Mouse (Mus musculus): ENCODE data around the gene Ube2d1.
A peak's percentile ranks its signal among the peaks of the same experiment; 100 is the strongest.

The Ube2d1 gene

DNA sequence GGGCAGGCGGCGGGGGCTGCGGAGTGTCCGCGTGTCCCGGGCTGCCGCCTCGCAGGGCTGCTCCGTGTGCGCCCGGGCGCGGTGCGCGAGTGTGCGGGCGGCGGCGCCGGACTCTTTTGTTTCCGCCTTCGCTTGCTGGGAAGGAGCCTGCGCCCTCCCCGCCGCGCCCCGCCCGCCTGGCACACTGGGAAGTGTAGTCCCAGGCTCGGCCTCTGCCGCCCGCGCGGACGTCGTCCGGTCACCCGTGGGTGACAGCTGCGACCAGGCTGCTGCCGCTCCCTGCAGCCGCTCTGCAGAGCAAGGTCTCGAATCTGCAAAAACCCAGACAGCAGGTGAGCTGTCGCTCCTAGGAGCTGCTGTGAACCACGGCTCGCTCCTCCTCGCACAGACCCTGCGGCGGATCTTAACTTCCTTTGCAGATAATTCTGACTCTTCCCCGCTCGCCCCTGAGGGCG lies at the start of gene Ube2d1:
Gene Ube2d1 (minus strand): TSS at position 137 of the 455 bp plus-strand sequence.
- DNase-seq (ENCODE audit: low spot score in 2 of 2): peak; percentile 73 to 87

DNA sequence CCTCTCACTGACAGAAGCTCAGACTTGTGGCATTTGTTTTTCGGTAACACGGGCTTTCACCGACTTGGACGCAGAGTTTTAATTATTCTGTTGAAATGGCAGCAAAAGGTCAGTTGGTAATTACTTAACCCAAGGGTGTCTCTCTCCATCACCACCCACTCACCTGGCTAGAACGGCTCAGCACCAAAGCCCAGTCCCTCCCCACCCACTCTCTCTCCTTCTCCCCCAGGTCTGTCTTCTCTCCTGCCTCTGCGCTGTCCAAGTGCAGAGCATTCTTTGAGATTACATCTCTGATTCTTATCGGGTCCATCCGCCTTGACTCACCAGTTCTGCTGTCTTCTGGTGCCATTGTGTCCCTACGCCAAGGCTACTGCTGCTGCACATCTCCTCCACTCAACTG lies 47.8 kb upstream of the Ube2d1 start:
- no peak for DNase-seq (ENCODE audit: low spot score in 2 of 2)

DNA sequence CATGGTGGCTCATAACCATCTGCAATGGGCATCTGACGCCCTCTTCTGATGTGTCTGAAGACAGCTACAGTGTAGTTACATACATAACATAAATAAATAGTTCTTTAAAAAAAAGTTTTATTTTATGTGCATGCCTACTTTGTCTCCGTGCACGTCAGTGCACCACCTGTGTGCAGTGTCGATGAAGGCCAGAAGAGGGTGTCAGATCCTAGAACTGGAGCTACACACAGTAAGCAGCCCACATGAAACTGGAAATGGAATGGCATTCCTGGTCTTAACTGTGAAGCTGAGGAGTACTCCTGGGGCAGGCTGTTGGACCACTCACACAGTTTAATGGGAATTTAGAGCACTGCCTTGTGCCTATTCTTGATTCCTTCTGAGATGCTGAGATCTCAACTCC lies 47.3 kb upstream of the Ube2d1 start:
- DNase-seq (ENCODE audit: low spot score in 2 of 2): no peak

DNA sequence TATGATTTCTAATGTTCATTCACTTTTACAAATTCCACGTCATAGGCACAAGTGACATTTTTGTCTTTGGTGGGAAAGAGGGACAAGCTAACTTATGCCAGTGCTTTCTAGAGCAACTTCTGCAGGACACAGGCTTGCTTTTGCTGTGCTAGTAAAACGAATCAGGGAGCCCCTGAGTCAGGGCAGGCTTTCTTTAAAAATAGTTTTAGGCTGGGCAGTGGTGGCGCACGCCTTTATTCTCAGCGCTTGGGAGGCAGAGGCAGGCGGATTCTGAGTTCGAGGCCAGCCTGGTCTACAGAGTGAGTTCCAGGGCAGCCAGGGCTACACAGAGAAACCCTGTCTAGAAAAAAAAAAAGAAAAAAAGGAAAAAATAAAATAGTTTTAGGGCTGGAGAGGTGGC lies 46.8 kb upstream of the Ube2d1 start:
- DNase-seq (ENCODE audit: low spot score in 2 of 2): no peak

DNA sequence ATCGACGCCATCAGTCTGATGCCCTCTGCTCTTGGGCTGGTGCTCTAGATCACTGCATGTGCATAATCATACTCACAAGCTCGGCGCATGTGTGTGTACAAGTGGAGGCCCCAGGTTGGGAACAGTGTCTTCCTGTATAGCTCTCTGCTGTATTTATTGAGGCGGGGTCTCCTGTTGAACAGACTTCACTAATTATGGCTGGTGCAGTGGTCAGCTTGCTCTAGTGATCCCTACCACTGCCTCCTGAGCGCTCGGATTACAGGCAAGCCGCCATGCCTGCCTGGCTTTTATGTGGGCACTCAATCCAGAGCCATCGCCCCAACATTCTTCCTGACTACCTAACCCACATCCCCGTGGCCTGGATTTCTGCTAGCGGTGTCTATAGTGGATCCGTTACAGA lies 45.0 kb upstream of the Ube2d1 start:
- no peak for DNase-seq (ENCODE audit: low spot score in 2 of 2)

DNA sequence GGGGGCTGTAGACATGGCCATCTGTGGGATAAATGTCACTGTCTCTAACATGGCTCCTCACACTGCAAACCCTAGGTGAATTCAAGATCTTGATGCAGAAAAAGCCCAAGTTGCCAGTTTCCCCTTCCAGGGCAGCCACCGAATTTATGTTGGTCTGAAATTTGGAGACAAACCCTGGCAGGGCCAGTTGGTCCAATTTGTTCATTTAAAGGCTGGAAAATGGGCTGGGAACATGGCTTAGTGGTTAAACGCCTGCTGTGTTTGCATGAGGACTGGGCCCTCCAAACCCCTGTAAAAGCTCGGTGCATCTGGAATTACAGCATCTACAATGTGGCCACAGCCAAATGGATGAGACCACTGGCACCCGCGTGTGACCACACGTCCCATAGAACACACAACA lies 44.2 kb upstream of the Ube2d1 start:
- DNase-seq (ENCODE audit: low spot score in 2 of 2): no peak

DNA sequence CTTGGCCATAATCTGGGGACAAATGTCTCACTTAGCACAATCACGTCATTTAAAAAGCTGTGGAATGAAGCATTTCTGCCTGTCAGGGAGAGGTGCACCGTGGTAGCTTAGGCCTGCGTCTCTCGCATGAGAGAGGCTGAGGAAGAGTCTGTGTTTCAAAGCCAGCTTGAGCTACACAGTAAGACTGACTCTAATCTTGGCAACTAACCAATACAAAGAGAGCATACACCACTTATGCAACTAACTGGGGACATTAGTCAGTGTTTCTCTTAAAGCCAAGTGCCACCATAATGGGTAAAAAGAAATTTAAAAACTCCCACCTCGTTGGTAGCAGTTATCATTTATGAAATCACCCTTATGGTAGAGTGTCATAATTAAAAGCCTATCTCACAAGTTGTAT lies 43.8 kb upstream of the Ube2d1 start:
- DNase-seq (ENCODE audit: low spot score in 2 of 2): no peak

DNA sequence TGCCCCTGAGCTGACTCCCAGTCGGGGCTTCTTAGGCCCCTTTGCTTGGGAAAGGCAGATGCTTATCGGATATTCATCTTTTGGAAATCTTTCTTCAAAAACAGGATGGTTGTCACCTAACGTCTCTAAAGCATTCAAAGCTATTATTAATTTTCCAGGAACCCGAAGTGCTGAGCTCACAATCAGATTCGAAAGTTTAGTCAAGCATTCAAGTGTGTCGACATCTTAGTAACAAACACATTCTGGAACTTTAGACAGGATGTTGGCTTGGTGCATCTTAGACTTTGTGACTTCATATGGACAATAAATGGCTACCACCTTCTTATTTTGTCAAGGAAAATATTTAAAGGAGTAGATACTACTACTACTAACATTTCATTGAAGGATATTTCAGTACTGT lies 43.3 kb upstream of the Ube2d1 start:
- DNase-seq (ENCODE audit: low spot score in 2 of 2): no peak

DNA sequence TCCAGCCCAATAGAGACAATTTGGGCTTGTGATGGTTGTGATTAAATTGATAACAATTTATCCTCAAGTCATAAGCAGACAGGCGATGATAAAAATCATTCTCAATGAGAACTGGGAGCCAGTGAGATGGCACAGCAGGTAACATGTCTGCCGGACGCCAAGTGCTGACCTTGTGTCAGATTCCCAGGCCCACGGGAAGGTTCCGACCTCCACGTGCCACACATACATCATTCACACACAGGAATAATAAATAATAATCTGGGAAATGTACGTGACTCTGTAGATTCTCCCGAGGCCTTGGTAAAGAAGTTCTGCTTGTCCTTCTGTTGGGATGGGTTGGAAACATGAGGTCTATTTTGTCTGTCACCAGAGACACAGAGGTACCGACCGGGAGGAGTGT lies 42.3 kb upstream of the Ube2d1 start:
- DNase-seq (ENCODE audit: low spot score in 2 of 2): no peak

DNA sequence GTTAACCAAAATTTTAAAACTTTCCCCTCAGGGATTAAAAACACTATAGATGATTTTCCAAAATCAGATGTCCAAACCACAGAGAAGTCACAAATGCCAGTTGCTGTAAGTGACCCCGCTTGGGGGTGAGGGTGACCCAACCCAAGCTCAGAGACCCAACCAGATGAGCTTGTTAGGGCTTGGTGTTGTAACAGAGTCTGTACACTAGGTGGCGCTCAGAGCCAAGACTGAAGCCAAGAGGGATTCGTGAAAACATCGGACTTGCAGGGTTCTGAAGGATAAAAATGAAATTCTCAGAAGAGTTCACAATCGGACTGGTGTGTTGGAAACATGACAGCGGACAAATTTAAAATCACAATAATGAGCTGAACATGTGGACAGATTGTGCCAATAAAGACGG lies 41.7 kb upstream of the Ube2d1 start:
- DNase-seq (ENCODE audit: low spot score in 2 of 2): peak; percentile 55 to 82

DNA sequence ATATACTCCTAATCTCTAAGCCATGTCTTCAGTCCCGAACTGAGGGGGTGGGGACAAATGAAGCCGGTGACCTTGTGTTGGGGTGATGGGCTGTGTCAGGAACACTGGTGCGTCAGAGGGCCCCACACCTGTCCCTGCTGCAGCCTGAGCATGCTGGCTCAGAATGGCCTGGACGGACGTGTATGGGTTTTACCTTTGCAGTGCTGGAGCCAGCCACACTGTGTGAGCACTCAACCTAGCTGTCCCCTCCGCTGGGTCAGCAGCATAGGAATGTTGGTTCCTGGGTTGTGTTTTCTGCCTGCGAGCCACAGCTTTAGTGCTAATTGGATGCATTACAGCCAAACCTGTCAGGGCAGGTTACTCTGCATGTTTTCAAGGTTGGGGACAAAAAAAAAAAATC lies 41.1 kb upstream of the Ube2d1 start:
- no peak for DNase-seq (ENCODE audit: low spot score in 2 of 2)

DNA sequence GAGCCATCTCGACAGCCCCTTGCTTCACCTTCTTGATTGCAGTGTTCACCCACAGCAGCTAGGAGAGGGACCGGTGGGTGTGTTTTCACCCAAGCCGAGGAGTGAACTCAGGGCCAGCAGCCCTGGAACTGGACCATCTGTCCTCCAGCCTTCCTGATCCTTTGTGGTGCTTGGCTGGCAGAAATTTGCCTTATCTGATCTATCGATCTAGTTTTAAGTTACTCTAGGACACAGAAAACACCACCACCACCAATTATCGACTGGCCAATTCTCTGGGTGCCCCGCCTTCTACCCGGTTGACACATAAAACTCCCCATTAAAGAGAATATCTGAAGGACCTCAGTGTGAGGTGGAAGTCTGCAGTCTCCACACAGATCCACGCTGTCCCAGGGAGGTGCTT lies 38.6 kb upstream of the Ube2d1 start:
- no peak for DNase-seq (ENCODE audit: low spot score in 2 of 2)

DNA sequence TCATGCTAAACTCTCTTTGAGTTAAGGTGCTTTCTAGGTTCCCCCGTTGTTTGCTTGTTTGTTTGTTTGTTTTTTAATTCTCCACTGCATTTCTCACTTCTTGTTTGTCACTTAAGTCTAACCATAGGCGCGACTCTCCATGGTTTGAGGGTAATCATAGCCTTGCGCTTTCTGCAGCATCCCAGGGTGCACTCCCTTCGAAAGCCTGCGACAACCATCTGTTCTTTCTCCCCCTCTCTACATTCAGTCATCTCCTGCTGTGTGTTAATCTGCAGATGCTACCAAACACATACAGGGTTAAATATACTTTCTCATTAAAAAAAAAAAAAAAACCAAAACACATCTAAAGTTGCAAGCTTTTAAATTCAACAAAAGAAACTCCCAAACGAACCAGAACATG lies 31.4 kb upstream of the Ube2d1 start:
- DNase-seq (ENCODE audit: low spot score in 2 of 2): no peak

DNA sequence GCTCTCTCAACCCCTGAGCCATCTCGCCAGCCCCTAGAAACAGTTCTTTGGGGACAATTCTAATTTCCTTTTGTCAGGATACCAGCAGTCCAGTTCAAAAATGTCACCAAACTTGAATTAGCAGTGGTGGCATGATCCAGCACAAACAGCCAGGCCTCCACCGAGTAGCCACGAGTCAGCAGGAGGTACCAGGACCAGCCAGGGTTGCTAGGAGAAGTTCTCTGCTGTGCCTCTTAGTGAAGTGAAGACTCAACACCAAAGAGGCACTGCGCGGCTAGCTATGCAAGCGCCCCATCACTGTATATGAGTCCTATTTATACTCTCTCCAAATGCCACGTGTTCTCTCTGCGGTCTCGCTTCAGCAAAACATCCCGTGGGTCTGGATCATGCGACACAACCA lies 31.0 kb upstream of the Ube2d1 start:
- no peak for DNase-seq (ENCODE audit: low spot score in 2 of 2)

DNA sequence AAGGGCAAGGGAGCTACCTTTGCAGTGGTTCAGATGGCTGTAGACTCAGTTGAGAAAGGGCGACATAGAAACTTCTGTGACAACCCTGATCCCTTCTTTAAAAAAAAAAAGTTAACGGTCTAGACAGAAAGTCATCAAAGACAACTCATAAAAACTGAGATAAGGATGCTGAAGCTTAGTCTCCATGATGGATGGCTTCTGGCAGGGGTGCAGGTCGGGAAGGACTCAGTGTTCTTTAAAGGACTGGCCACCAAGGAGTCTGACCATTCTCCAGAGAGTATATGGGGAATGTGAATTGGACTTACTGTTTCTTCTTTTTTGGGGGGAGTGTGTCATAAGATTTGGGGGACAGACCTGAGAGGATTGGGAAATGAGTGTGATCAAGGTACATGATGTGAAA lies 29.5 kb upstream of the Ube2d1 start:
- no peak for DNase-seq (ENCODE audit: low spot score in 2 of 2)

DNA sequence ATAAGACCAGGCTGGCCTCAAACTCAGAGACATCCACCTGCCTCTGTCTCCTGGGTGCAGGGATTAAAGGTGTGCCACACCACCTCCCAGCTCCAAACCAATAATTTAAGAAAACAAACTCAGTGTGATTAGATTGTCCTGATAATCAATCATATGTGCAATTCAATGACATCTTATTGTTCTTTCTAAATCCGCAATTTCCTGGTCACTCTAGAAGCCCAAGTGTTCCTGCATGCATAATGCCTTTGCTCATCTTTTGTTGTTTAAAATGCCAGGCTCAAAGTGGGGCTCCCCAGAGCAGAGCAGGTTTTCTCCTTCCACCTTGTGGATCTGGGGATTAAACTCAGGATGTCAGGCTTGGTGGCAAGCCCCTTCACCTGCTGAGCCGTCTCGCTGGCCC lies 25.2 kb upstream of the Ube2d1 start:
- DNase-seq (ENCODE audit: low spot score in 2 of 2): no peak

DNA sequence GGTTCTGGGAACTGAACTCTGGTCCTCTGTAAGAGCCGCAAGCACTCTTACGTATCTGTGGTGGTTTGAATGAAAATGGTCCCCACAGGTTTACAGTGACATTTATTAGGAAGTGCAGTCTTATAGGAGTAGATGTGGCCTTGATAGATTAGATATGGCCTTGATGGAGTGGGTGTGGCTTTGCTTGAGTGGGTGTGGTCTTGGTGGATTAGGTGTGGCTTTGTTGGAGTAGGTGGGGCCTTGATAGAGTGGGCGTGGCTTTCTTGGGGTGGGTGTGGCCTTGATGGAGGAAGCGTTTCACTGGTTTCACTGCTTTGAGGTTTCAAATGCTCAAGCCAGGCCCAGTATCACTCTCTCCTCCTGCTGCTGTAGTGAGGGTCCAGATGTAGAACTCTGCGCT lies 23.1 kb upstream of the Ube2d1 start:
- DNase-seq (ENCODE audit: low spot score in 2 of 2): no peak

DNA sequence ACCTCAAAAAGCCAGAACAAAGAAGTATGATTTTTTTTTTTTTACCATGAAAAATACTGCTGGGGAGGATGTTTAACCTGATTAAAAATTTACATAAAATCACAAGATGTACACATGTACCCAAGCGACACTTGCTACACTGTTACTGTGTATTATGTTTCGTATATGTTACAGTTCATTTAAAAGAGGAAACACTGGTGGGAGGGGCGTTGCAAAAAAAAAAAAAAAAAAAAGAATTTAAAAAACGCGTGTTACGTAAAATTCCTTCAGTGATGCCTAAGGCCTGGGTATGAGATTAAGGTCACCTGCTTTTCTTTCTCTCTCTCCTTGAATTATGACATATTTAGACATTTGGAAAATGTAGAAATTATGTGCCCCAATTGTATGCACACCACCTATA lies 21.7 kb upstream of the Ube2d1 start:
- DNase-seq (ENCODE audit: low spot score in 2 of 2): no peak

DNA sequence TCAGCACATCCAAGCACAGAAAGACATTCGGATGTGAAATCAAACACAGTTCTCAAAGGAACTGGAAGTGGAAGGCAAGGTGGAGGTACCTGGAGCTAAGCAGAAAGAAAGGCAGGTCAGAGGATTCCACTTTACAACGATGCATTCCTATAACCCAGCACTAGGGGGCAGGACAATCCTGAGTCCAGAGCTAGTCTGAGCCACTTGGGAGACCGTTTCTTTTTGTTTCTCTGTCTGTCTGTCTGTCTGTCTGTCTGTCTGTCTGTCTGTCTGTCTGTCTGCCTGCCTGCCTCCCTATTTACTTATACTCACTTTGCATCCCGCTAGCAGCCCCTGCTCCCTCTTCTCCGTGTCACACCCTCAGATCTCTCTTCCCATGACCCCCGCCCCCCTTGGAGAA lies 21.1 kb upstream of the Ube2d1 start:
- peak in 1 of 2 experiments; percentile 23 for DNase-seq (ENCODE audit: low spot score in 2 of 2)

DNA sequence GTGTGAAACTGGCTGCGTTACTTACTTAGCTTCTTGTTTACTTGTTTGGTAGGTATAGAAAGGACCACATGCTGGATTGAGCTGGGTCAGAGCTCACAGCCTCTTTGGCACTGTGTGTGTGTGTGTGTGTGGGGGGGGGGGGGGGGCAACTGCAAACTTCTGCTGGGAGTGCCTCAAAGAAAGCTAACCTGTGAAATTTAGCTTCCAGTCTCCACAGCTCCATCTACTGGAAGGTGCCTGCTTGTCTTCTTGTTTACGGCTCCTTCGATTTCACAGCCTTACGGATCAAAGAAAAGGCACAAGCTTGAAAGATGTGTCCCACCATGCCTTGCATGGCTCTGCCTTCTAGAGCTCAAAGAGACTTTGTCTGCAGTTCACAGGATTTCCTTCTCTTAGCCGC lies 17.4 kb upstream of the Ube2d1 start:
- no peak for DNase-seq (ENCODE audit: low spot score in 2 of 2)

DNA sequence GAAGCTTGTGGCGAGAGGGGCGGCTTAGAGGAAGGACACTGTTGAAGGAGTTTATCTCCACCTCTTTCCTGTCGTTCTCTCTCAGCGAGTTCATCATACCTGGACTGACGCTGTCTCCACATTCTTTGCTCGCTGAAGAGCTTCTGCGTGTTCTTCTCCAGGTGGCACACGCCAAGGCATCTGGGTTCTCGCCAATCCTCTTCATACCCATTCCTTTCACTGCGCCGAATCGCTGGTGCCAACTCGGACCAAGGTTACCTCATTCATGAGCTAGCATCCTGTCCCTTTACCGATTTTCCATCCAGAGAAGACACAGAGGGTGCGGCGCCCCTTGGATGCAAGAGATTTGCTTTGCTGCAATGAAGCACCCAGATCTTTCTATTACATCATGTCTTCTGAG lies 15.1 kb upstream of the Ube2d1 start:
- DNase-seq (ENCODE audit: low spot score in 2 of 2): no peak

DNA sequence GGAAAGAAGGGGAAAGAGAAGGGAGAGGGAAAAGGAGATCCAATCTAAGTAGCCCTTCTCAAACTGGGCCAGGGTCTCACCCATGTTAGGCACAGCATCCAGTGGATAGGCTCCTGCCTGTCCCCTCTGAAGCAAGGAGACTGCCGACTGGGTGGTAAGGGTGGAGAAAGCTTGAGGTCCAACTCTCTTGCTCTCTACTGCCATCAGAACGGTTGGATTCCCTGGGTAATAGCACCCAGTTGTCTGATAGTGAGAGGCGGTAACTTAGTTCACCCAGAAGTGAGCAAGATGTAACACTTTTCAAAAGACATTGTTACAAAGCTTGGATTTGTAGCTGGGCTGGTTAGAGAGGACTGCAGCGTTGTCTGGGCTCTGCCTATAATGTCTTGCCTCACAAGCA lies 8.2 kb upstream of the Ube2d1 start:
- DNase-seq (ENCODE audit: low spot score in 2 of 2): no peak

DNA sequence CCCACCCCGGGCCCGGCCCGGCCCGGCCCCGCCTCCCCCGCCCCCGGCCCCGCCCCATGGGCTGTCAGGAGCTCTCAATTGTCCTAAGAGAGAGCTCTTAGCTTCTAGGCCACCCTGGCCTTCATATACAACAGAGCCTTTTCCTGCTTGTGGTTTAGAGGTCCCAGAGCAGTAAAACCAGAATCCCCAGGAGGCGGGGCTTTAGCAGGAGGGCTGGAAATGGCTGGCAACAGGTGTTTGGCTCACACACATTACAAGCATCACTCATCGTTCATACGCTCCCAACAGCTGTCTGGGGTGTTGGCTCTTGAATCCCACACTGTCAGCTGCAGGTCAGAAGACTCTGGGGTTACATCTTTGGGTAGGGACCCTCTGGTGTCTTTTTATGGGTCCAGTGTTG lies 7.2 kb upstream of the Ube2d1 start:
- no peak for DNase-seq (ENCODE audit: low spot score in 2 of 2)

DNA sequence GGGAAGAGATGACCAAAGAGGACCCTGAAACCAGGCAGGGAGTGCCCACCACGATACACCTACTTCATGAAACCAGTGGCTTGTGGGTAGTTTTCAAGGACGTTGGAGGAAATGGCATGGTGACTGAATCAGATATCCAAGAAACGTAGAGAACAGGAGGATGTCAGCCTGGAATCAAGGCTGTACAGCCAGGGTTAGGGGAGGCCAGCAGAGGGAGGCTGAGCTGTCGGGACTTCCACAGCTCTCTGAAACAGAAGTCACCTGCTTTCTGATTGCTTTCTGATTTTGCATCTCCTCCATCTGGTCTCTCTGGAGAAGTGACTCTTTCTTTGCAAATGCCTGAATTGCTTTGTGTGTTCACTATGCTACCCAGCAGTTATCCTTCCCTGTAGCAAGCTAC lies 6.7 kb upstream of the Ube2d1 start:
- no peak for DNase-seq (ENCODE audit: low spot score in 2 of 2)

DNA sequence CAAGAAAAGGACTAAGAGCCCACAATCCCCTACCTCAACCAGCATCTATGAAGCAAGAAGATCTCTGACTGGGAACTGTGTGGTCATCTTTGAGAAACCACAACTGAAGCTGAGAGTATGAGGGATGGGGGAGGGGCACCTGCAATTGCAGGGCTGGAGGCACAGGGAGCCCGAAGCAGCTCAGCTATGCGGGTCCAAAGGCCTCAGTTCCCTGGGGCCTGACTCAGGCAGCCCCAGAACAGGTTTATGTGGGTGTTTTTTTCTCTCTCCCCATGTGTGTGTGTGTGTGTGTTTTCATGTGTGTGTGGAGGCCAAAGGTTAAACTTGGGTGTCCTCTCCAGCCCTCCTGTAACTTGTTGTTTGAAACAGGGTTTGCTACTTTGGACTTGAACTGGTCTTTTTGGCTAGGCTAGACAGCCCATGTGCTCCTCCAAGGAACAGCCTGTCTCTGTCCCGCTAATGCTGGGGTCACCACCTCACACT lies 6.2 kb upstream of the Ube2d1 start:
- DNase-seq (ENCODE audit: low spot score in 2 of 2): no peak

All from spleen, postnatal 4 days (tissue).